Mouse (Mus musculus) ovary, adult 18-20 months (tissue): ENCODE data around the gene Fxyd3.

Experiments used
- DNase-seq: peaks from one replicate; pipeline ENCODE4 v3.0.0; 2022; ENCODE audit warnings: low spot score, mixed read lengths

The Fxyd3 gene

DNA sequence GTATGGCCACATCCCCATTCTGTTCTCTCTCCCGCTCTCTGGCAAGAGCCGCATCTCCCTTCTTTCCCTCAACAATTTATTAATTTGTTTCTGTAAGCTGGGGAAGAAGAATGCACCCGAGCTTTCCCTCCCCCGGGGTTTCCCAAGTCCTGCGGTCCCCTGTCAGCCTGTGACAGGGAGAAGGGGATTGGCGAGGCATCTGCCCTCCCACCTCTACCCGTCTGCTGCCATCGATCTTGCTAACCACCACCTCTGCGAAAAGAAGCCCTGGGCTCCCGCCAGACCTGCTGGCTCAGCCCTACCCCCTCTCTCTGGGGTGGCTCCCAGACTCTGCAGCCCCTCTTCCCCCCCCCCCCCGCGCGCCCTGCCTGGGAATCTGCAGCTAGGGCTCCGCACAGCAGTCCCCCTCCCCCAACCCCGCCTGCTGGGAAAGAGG lies 26.6 kb downstream of the Fxyd3 start:
- no peak for DNase-seq

DNA sequence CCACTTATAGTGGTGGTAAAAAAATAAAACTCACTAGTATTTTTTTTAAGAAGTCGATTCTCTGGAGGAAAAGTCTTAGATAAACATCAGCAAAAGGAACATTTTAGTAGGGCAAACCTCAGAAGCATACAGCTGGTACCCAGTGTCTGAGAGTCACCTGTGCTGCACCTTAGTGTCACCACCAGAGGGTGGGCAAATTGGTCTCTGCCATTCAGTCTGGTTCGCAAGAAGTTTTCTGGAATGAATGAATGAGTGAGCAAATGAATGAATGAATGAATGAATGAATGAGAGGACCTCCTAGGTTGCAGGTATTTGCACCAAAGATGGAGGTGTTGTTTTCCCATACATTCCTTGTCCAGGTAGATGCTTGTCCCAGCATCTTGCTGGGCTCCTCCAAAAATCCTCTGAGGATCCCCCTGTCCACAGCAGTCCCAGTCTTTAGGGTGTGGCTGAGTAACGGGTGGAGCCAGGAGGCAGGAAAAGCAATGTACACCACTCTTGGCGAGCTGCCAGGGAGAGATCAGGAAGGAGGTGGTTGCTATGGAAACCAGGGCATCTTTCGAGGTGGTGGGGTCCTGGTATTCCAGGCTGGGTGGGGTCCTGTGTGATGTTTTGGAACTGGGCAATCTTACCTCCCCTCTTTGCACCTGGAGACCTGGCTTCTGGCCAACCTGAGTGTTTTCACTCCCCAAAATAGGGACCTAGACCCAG lies 27.2 kb downstream of the Fxyd3 start:
- no peak for DNase-seq

DNA sequence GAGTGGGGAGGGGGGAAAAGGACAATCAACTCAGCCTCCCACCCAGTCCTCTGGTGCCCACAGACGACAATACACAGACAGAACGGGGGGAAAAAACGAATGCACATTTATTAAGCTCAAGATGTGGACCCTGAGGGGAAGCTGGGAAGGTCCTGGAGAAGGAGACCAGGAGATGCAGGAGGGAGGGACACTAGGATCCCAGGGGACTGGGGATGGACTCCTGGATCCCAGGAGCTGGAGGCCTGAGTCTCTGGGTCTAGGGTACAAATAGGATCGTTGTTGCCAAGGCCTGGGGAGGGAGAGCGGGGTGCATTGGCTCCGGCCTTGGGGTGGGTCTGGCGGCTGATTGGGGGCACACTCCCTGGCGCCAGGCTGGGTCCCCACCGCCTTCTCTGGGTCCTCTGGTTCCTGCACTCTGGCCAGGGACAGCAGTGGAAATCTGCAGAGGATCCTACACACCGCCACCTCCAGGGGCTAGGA lies 34.0 kb downstream of the Fxyd3 start, which contains the start of gene Fxyd5:
Gene Fxyd5 (minus strand): TSS at position 51 of the 480 bp plus-strand sequence.
- no peak for DNase-seq

DNA sequence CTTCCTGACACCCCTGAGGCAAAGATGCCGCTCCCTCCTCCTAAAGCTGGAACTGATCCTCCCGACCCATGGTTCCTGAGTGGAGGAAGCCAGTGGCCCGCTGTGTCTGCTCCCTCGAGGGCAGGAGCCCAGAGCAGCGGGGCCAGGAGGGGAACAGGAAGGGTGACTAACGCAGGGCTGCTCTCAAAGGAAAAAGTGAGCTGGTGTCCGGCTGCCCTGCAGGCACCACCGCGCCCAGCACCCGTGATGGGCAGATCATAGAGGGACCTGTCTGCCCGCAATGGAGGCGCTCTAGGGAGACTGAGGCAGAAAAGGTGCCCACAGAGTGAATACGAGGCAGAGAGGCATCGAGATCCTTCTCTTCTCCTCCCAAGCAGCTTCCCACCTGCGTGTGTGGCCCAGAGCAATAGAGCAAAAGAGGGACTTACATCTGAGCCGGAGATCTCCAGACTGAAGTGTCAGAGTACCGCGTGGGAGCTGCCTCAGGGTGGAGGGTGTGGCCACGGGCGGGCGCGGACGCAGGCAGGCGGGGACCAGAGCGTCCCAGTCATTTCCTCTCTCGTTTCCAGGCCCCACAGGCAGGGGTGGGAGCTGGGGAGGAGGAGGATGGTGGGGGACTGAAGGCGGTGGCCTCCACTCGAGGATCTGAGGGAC lies 34.7 kb downstream of the Fxyd3 start:
- DNase-seq = no peak

DNA sequence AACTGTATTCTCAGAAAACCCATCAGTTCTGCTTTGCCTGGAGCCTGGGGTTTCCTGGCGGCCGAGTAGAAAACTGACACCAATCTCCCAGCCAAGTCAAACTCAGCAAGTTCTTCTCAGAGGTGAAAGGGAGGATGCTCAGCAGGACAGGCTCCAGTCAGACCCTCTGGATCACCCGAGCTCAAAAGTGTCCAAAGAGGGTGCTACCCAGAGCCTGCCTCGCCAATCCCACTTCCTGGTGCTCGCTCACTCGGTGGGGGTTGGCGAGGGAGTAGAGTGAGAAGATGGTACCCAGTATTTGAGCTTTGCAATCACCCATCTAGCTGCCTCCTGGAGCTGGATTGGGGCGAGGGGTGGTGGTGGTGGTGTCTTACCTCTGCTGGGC lies 35.5 kb downstream of the Fxyd3 start:
- DNase-seq = no peak

DNA sequence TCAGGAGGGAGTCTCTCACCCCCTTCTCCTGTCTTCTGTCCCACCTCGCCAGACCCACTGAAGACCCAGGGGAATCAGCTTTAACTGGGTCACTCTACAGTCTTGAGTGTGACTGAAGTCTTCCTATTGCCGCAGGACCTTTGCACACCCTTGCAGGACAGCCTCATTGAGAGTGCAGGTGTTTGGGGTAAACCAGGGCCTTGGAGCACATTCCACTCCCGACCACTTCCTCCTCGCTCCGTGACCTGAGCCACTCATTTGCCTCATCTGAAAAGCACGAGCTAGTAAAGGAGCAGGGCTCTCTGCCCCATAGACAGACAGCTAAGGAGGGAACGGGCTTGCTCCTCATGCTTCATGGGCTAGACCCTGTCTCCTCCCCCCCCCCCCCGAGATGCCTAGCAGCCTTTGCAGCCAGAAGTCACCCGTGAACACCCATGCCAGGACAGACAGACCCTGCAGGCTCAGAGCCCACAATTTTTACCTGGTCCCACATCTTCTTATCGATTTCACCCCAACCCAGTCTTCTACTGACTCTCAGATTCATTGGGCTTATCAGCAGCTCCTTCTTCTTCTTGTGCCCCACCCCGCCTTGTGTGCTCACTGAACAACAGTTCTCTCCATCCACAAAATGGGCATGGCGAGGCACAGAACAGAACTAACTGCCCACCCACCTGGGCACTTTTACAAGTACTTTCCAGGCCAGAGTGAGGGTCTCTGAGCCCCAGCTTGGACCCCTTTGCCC lies 36.1 kb downstream of the Fxyd3 start:
- DNase-seq = no peak

DNA sequence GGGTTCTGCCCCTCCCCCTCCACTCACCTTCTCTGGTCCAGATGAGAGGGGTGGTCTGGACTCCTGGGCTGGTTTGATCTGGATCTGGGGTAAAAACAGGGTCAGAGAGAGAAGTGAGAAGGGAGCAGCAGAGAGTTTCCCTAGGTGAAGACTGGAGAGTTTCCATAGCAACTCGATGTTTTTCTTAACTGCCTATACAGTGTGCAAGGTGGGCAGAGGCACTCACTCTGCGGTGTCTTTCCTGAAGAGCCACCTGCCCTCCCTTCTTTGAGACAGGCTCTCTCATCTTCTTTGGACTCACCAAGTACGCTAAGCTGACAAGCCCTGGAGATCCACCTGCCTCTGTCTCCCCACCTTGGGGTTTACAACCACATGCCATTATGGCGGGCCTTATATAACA lies 37.5 kb downstream of the Fxyd3 start:
- no peak for DNase-seq

DNA sequence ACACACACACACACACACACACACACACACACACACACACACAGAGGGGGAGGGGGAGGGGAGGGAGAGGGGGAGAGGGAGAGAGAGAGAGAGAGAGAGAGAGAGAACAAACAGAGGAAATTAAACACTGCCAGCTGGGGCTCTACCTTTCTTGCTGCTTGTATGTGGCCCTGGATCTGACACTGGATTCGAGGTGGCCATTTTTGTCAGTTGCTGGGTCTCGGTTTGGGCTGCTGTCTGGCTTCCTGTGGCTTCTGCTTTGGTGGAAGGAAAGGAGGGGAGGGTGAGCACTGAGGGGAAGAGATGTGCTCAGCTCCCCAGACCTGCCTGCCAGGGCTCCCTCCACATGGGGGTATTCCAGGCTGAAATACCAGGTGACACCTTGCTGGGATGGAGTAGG lies 38.8 kb downstream of the Fxyd3 start:
- DNase-seq = no peak

DNA sequence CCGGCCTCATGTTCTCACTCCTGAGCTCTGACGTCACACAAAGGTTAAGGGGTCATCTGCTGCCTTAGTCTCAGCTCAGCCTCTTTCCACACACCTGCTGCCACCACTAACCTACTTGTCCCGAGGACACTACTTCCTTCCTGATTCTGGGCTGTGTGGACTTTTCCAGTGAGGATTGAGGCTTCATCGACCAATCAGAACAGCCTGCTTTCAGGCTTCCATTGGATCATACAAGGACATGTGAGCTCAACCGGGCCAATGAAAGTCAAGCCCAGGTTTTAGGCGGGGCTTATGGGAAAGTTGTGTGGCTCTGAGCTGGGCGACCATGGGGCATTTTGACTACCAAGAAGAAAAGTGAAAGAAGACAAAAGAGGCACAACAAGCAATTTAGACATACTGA lies 39.6 kb downstream of the Fxyd3 start:
- no peak for DNase-seq

DNA sequence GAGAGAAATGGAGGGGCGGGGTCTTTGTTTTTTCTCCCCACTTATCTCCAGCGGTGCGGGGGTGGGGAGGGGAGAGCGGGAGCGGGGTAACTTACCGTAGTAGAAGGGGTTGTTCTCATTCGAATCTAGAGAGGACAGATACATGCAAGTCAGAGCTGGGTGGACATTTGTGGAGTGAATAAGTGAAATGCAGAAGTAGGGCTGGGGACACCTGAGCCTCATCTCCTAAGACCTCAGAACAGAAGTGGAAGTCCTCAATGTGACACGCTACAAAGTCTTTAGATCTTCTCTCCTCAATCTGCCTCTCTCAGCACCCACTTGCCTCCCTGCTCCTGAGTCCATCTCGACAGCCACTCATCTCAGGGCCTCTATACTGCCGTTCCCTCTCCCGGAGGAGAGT lies 41.2 kb downstream of the Fxyd3 start:
- DNase-seq = no peak

DNA sequence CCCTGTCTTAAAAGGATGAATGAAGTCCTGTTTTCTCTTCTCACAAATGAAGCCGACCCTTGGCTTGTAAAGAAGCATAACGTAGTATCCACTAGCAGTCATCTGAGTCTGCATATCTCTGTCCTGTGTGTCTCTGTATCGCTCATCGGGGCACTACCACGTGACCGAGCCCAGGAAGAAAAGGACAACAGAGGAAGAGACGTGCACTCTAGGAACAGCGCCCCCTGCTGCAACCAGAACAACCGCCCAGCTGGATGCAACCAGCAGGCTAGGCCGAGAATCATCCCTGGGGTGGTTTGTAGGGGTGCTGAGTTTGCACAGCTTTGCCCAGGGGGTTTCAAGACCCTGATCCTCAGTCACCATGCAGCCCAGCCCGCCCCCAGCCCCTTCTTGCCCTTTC lies 41.7 kb downstream of the Fxyd3 start:
- no peak for DNase-seq

DNA sequence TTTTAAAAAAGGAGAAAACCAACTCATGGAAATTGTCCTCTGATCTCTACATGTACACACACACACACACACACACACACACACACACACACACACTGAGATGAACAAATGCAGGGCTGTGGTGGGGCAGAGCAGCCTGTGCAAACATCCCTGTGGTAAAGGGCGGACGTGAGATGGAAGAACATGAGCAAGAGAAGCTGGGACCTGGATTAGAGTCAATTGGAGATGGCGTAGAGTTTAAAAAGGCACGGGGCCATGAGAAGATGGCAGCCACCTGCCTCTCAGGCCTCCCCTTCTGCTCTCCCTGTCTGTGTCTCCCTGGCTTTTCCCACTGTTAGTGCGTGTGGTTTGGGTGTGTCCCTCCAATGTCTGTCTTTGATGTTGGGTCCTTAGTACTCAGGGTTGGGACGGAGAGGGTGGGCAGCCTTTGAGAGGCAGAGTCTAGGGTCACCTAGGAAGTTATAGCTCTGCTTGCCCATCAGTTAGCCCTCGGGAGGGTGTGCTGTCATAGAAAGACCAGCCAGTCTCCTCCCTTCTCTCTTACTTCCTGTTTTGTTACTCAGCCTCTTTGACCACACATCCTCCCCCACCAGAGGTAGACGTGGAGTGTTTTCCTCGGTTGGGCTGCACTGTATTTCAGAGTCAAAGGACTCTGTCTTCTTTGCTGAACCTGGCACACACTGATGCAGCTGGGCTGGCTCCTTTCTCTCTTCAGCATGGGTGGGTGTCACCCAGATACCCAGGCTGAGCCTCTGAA lies 42.9 kb downstream of the Fxyd3 start:
- no peak for DNase-seq

DNA sequence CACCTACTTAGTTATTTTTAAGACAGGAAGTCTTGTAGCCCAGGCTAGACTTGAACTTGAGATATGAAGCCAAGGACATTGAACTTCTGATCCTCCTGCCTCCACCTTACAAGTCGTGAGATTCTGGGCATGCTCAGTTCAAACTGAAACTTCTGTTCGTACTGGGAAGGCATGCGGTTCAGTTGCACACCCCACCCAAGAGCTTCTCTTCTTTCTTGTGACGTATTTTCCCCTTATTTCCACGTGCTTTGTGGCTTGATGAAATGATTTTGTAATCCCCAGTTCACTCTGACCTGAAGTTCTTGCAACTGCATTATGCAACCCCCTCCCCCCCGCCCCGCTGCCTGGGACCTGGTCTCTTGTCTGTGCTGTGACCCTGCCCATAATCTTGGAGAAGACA lies 44.8 kb downstream of the Fxyd3 start:
- no peak for DNase-seq

DNA sequence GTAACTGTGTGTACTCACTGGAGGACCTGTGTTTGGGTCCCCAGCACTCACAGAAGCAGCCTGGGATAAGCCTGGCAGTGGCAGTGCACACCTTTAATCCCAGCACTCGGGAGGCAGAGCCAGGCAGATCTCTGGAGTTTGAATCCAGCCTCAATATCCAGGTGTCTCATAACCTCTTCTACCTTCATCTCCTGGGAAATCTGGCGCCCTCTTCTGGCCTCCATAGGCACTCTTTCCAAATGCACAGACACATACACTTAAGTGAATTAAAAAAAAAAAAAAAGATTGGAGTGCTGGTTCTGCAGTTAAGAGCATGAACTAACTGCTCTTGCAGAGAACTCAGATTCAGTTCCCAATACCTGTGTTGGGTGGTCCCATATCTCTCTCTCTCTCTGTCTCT lies 45.8 kb downstream of the Fxyd3 start:
- DNase-seq = no peak

DNA sequence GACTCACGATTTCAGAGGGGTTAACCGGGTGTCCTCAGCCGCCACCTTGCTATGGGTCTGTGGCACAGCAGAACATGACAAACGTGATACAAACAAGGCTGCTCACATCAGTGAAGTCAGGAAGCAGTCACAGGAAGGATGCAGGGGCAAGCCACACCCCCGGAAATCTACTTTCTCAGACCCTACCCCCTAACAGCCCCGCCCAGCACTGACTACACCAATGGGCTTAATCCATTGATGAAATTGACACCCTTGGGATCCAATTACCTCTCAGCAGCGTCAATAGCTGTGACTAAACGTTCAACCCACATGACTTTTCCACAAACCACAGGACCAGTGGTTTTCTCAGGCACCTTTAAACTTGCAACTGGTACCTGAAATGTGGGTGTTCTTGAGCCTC lies 47.9 kb downstream of the Fxyd3 start:
- DNase-seq = no peak
